Mouse (Mus musculus): Measurements from ENCODE around the gene Strip2.

Strip2 gene

DNA sequence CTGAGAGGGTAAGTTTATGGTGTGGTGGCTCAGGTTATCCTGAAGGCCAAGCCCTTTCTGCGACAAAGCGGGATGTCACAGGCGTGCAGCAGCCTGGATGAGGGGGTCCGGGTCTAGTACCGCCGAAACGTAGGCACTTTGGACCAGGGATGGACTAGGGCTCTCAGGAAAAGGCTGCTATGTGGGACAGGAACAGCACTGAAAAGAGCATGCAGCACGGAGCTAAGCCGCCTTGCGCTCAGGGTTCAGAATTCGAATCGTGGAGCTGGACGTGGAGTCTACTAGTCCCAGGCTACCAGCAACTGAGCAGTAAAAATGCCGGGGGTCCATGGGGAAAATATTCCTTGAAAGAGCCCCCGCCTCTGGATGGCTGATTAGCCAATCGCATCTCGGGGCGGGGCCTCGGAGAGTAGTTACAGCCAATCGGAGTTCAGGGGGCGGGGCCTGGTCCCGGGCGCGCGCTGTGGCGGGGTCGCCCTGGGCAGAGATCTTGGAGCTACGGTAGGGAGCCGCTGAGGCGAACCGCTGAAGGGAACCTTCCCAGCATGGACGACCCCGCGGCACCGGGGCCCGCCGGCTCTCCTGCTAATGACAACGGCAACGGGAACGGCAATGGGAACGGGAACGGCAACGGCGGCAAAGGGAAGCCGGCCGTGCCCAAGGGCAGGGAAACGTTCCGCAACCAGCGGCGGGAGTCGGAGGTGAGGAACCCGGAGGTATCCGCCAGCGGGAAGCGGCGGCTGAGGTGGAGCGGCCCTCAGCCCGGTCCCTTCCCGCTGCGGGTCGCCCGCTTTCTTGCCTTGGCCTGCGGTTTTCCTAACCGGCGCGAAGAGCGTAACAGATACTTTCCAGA lies at the start of gene Strip2:
Strip2 (plus strand) TSS at position 483 of the 853 bp plus-strand sequence.
- peak; percentile 87 for DNase-seq (ENCODE audit: low read depth, low spot score)

- no peak for DNase-seq (ENCODE audit: low read depth, low spot score)
Observed at GRCm38 (mm10) chr6:29868341-29868895, 48.4 kb upstream of the Strip2 start.

GRCm38 (mm10) chr6:29873654-29874053 lies 43.2 kb upstream of the Strip2 start:
- DNase-seq (ENCODE audit: low read depth, low spot score): no peak

DNA sequence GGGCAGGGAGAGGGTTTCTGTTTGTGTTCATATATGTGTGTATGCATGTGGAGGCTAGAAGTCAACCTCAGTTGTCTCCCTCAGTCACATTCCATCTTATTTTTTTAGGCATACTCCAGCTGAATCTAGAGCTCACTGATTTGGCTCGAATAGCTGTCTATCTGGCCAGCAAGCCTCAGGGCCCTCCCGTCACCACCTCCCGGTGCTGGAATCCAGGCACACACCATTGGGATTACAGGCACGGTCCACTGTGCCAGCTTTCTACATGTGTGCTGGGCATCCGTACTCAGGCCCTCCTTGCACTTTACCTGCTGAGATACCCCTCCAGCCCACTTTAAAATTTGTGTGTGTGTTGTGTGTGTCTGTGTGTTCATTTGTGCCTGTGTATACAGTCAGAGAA lies 41.2 kb upstream of the Strip2 start:
- DNase-seq (ENCODE audit: low read depth, low spot score): no peak

DNA sequence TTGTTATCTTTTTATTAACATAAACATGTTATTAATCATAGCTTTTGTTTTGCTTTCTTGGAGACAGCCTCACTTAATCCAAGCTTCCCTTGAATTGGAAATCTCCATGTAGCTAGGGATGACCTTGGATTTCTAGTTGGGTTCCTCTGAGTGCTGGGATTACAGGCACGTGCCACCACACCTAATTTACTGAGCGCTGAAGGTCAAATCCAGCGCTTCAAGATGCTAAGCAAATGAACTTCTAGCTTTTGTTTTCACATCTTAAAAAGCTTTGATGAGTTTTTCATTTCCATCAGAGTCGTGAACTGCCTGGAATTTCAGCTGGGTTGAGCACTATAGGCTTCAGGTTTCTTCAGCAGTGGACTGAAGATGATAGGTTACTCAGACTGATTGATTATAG lies 40.0 kb upstream of the Strip2 start:
- no peak for DNase-seq (ENCODE audit: low read depth, low spot score)

- no peak for DNase-seq (ENCODE audit: low read depth, low spot score)
Observed at GRCm38 (mm10) chr6:29879579-29879978, 37.2 kb upstream of the Strip2 start.

DNA sequence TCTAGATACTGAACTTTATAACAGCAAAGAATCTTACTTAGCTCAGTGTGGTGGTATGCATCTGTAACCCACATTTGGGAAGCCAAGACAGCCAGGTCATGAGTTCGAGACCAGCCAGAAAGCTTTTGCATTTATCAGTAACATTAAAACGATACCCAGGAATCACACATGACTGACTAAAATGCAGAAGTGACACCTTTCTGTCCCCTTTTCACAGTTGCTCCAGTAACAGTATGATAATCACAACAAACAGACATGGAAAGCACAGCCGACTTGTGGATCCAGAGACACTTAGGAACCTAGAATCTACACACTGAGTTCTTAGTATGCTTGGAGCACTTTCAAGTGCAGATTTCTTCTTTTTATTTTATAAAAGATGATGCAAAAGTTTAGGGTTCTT lies 36.0 kb upstream of the Strip2 start:
- DNase-seq (ENCODE audit: low read depth, low spot score): no peak

DNA sequence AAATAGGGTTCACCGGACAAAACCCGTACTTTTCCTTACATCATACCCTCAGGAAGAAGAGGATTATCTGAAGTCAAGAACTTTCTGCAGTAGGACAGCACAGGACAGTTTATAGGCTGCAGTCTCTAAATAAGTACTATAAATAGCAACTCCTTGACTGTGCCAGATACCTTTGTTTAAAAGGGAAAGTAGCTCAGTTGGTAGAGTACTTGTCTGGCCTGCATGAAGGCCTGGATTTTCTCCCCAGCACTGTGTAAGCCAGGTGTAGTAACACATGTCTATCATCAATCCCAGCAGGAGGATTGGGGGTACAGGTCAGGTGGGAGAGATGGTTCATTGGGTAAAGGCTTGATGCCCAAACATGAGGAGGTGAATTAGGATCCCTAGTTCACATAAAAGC lies 34.9 kb upstream of the Strip2 start:
- DNase-seq (ENCODE audit: low read depth, low spot score): no peak

DNA sequence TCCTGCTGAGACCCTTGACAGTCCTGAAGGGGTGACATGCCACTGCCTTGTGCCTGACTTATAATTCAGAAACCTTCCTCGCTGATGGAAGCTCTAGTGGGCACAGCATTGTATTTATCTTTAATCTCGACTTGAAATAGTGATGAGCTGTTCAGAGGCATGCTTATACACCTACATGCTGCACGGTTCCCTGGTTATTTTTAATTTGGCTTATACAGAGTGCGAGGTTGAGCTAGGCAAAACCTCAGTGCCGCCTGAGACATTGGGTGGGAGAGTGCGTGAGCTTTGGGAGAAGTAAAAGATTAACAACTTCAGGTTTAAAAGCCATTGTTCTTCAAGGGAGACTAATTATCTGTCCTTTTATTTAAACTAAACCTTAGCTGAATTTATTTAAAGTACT lies 33.9 kb upstream of the Strip2 start:
- DNase-seq (ENCODE audit: low read depth, low spot score): no peak

DNA sequence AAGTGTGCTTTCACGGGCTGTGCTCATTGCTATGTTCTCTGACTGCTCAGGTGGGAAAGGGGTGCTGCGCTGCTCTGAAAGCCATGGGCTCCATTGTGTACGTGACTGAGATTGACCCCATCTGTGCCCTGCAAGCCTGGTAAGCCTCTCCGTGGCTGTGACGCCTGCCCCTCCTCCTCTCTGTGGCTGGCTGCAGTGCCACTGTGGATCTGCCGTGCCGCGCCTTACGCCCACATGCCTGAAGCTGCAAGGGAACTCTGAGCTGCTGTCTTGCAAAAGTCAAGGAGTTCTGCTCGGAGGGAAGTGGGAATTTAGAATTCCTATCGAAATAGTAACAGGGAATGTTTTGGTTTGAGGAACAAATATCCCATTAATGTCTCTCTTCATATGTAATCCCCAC lies 25.7 kb upstream of the Strip2 start:
- no peak for DNase-seq (ENCODE audit: low read depth, low spot score)

GRCm38 (mm10) chr6:29896976-29897375 lies 19.8 kb upstream of the Strip2 start:
- DNase-seq (ENCODE audit: low read depth, low spot score): no peak

DNA sequence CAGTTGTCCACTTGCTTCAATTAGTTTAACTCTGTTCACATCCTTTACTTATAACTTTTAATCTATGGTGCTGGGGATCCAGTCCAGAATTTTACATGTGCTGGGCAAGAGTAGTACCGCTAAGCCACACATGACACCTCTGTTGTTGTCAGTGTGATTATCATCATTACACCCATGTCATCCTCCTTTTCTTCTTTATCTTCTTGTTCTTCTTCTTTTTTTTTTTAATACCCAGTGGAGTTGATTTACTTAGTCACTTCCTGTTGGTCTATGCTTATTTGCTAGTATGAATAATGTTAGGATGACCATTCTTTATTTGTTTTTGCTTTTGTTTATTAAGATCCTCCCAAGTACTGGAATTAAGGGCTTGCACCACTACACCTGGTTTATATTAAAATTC lies 15.4 kb upstream of the Strip2 start:
- DNase-seq (ENCODE audit: low read depth, low spot score): no peak

DNA sequence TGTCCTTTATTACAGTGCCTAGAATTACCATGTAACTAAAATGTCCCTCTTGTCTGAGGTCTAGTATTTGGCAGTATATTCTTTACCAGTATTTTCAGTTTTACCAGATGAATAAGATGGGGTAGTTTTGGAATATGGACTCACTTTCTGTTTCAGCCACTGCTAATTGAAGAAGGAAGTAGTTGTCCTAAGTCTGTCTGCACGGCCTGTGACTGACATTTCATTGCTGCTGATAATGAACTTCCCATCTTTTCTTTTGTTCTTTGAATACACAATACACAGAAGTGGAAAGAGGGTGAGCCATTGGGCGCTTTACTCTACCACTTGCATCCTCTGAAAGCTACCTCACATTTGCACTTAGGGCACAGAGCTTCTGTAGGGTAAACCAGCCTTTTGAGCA lies 14.6 kb upstream of the Strip2 start:
- DNase-seq (ENCODE audit: low read depth, low spot score): no peak

- DNase-seq (ENCODE audit: low read depth, low spot score): no peak
Observed at GRCm38 (mm10) chr6:29903343-29903914, 13.4 kb upstream of the Strip2 start.

GRCm38 (mm10) chr6:29904281-29904680 lies 12.5 kb upstream of the Strip2 start:
- no peak for DNase-seq (ENCODE audit: low read depth, low spot score)

GRCm38 (mm10) chr6:29910631-29911030 lies 6.2 kb upstream of the Strip2 start:
- DNase-seq (ENCODE audit: low read depth, low spot score): no peak

DNA sequence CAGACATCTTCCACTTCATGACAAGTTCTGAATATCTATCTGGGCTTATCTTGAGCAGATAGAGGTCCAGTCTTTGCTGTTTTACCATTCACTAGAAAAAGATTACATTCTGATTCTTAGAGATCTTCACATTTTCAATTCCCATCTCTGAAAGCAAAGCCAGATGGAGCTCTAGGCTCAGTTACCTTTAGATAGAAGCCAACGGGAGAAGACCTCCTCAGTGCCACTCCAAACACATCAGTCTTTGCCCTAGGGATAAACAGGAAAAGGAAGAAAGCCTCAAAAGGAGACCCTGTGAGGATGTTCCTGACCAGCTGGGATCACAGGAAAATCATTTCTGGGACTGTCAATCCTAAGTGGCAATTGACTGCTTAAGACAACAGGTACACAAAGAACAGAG lies 3.1 kb upstream of the Strip2 start:
- DNase-seq (ENCODE audit: low read depth, low spot score): no peak

DNA sequence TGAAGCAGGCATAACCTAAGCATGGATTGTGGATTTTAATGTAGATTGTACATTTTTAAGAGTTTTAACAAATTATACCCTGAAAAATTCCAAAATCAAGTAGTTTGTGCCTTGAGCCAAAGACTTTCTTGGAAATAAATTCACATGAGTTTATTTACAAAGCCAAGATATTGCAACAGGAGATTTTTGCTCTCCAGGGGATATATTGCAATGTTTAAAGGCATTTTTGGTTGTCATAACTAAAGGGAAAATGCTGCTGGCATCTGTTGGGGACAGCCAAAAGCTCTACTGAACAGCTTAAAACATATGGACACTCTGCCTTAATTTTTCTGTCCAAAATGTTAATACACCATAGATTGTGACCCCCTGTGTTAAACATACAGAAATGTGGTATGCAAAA lies 2.7 kb upstream of the Strip2 start:
- DNase-seq (ENCODE audit: low read depth, low spot score): no peak

GRCm38 (mm10) chr6:29915836-29916235 lies 976 bp upstream of the Strip2 start:
- no peak for DNase-seq (ENCODE audit: low read depth, low spot score)

- no peak for DNase-seq (ENCODE audit: low read depth, low spot score)
Observed at GRCm38 (mm10) chr6:29917383-29917720, 540 bp downstream of the Strip2 start.

- DNase-seq (ENCODE audit: low read depth, low spot score): peak; percentile 7
Observed at GRCm38 (mm10) chr6:29917947-29918346, 1.1 kb downstream of the Strip2 start.

GRCm38 (mm10) chr6:29923501-29923900 lies 6.7 kb downstream of the Strip2 start:
- DNase-seq (ENCODE audit: low read depth, low spot score): no peak

- DNase-seq (ENCODE audit: low read depth, low spot score): no peak
Observed at GRCm38 (mm10) chr6:29925594-29926219, 8.9 kb downstream of the Strip2 start.

Measured in CD4-positive, CD25-positive, alpha-beta regulatory T cell, adult 2 months (primary cell).